Mouse (Mus musculus): ENCODE results near the gene Abhd5. TPM values are rescaled to one million over a fixed set of nuclear protein-coding genes. Genes with fewer than 3 reads are reported as not detected.

Abhd5 gene
- total and polyA plus RNA-seq, 3 experiments: 20.9 to 71.7 (median 53.2) TPM

GRCm38 (mm10) chr9:122343399-122343798 is 8.0 kb upstream of the Abhd5 start:
- H3K4me3 ChIP-seq (ENCODE audit: low read depth, low read length): no peak overlapping the region; the same call in 1 of the 2 replicates
- TF ChIP-seq POLR2AphosphoS5 (IDR thresholded peaks at IDR 0.05; ENCODE audit: insufficient replicate concordance, low read depth, low read length) (no peak), GATA1 (IDR thresholded peaks at IDR 0.05; ENCODE audit: borderline replicate concordance, low read length) (no peak), GATA2 (IDR thresholded peaks at IDR 0.05; ENCODE audit: borderline replicate concordance, low read depth, low read length) (no peak), CTCF (IDR thresholded peaks at IDR 0.05; ENCODE audit: low read depth, low read length) (no peak), TAL1 (conservative IDR thresholded peaks at IDR 0.05; ENCODE audit: low read depth, low read length) (no peak)
- no peaks in the 10 kb centered on the region for H3K27me3 ChIP-seq (ENCODE audit: insufficient read depth, low read length)
- no peaks in the 10 kb centered on the region for H3K9me3 ChIP-seq (replicated peaks)
- no peak for DNase-seq (ENCODE audit: low spot score)
- no peak for ATAC-seq (ENCODE audit: extremely low read depth, insufficient number of reproducible peaks, low FRiP score, poor library complexity, severe bottlenecking)
- no peaks in the 10 kb centered on the region for H3K36me3 ChIP-seq (replicated peaks)
- H3K4me1 ChIP-seq (ENCODE audit: insufficient read depth, low read depth, low read length): peaks cover 57% of the 10 kb centered on the region

DNA sequence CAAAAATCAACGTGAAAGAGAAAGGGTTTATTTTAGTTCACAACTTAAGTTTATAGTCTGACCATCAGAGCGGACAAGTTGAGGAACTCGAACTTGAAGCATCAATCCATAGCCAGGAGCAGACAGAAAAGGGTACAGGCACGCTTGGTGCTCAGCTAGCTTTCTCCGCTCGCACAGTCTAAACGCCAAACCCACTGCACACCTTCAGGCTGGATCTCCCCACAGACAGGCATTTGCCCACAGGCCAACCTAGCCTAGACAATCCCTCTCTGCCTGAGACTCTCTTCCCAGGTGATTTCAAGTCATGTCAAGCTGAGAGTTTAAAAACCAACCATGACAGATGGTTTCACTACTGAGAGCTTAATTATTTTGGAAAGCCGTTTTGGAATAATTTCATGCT is 6.8 kb upstream of the Abhd5 start:
- TF ChIP-seq GATA1 (IDR thresholded peaks at IDR 0.05; ENCODE audit: borderline replicate concordance, low read length): no peak
- TF ChIP-seq GATA2 (IDR thresholded peaks at IDR 0.05; ENCODE audit: borderline replicate concordance, low read depth, low read length): no peak
- Histone ChIP-seq H3K9me3 (replicated peaks) (no peaks in the 10 kb centered on the region), H3K4me1 (ENCODE audit: insufficient read depth, low read depth, low read length) (peaks cover 67% of the 10 kb centered on the region), H3K36me3 (replicated peaks) (no peaks in the 10 kb centered on the region), H3K27me3 (ENCODE audit: insufficient read depth, low read length) (no peaks in the 10 kb centered on the region), H3K4me3 (ENCODE audit: low read depth, low read length) (no peak overlapping the region)
- ATAC-seq (ENCODE audit: extremely low read depth, insufficient number of reproducible peaks, low FRiP score, poor library complexity, severe bottlenecking): no peak
- DNase-seq (ENCODE audit: low spot score): no peak

DNA sequence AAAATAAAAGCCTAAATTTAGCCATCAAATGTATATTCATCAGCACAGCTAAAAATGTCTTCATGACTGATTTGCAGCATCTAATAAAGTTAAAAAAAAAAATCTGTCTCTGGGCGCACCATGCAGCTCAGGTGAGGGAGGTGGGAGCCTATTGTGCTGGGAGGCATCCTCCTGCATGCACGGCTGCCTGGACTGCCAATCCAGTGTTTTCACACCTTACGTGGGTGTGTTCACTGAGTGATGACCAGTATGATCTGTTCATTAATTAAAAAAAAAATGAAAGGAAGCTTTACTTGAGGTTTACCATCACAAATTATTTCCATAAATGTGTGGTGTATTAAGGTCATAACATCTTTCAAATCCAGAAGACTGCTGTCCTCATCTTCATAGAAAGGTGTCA is 6.1 kb upstream of the Abhd5 start:
- Histone ChIP-seq H3K27me3 (ENCODE audit: insufficient read depth, low read length) (no peaks in the 10 kb centered on the region), H3K4me3 (ENCODE audit: low read depth, low read length) (no peak overlapping the region), H3K4me1 (ENCODE audit: insufficient read depth, low read depth, low read length) (peaks cover 74% of the 10 kb centered on the region), H3K9me3 (replicated peaks) (no peaks in the 10 kb centered on the region), H3K36me3 (replicated peaks) (no peaks in the 10 kb centered on the region)
- ATAC-seq (ENCODE audit: extremely low read depth, insufficient number of reproducible peaks, low FRiP score, poor library complexity, severe bottlenecking) (no peak), DNase-seq (ENCODE audit: low spot score) (no peak)
- no peak for TF ChIP-seq GATA1 (IDR thresholded peaks at IDR 0.05; ENCODE audit: borderline replicate concordance, low read length)
- TF ChIP-seq POLR2AphosphoS5 (IDR thresholded peaks at IDR 0.05; ENCODE audit: insufficient replicate concordance, low read depth, low read length): no peak
- TF ChIP-seq TAL1 (conservative IDR thresholded peaks at IDR 0.05; ENCODE audit: low read depth, low read length): no peak
- TF ChIP-seq CTCF (IDR thresholded peaks at IDR 0.05; ENCODE audit: low read depth, low read length): no peak

GRCm38 (mm10) chr9:122346059-122346458 is 5.3 kb upstream of the Abhd5 start:
- H3K4me1 ChIP-seq (ENCODE audit: insufficient read depth, low read depth, low read length): peaks cover 74% of the 10 kb centered on the region

GRCm38 (mm10) chr9:122347882-122348281 is 3.5 kb upstream of the Abhd5 start:
- H3K4me3 ChIP-seq (ENCODE audit: low read depth, low read length): no peak overlapping the region; the same call in 1 of the 2 replicates
- no peaks in the 10 kb centered on the region for H3K9me3 ChIP-seq (replicated peaks)
- ATAC-seq (ENCODE audit: extremely low read depth, insufficient number of reproducible peaks, low FRiP score, poor library complexity, severe bottlenecking) (peak; percentile 66), DNase-seq (ENCODE audit: low spot score) (peak; percentile 30)
- H3K27me3 ChIP-seq (ENCODE audit: insufficient read depth, low read length): no peaks in the 10 kb centered on the region
- no peaks in the 10 kb centered on the region for H3K36me3 ChIP-seq (replicated peaks)
- TF ChIP-seq GATA2 (IDR thresholded peaks at IDR 0.05; ENCODE audit: borderline replicate concordance, low read depth, low read length) (peak; percentile 75; the same call in 1 of the 2 replicates), CTCF (IDR thresholded peaks at IDR 0.05; ENCODE audit: low read depth, low read length) (no peak), TAL1 (conservative IDR thresholded peaks at IDR 0.05; ENCODE audit: low read depth, low read length) (peak; percentile 94)
- peaks cover 79% of the 10 kb centered on the region for H3K4me1 ChIP-seq (ENCODE audit: insufficient read depth, low read depth, low read length)

More at GRCm38 (mm10) chr9:122346059-122346458, 5.3 kb upstream of the Abhd5 start:
- no peak for DNase-seq (ENCODE audit: low spot score)
- ATAC-seq (ENCODE audit: extremely low read depth, insufficient number of reproducible peaks, low FRiP score, poor library complexity, severe bottlenecking): no peak
- no peak for TF ChIP-seq GATA2 (IDR thresholded peaks at IDR 0.05; ENCODE audit: borderline replicate concordance, low read depth, low read length)
- Histone ChIP-seq H3K9me3 (replicated peaks) (no peaks in the 10 kb centered on the region), H3K36me3 (replicated peaks) (no peaks in the 10 kb centered on the region), H3K27me3 (ENCODE audit: insufficient read depth, low read length) (no peaks in the 10 kb centered on the region), H3K4me3 (ENCODE audit: low read depth, low read length) (no peak overlapping the region)

DNA sequence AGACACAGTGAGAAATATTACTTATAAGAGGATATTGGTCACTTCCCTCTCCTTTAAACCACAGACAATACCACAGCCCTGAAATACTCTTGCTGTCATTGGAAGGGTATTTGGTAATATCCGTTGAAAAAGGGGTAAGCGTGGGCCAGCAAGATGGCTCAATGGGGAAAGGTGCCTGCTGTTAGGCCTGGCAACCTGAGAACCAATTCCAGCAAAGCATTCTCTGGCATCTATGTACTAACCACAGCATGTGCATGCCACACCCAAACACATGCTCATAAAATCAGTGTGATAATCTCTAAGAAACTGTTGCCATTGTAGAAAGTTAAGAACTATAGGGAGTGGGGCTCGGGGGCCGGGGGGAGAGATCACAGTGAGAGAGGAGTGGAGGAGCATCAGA is 2.1 kb upstream of the Abhd5 start:
- DNase-seq (ENCODE audit: low spot score) (peak; percentile 53), ATAC-seq (ENCODE audit: extremely low read depth, insufficient number of reproducible peaks, low FRiP score, poor library complexity, severe bottlenecking) (peak; percentile 19)
- H3K27me3 ChIP-seq (ENCODE audit: insufficient read depth, low read length): no peaks in the 10 kb centered on the region
- H3K36me3 ChIP-seq (replicated peaks): peaks cover 1% of the 10 kb centered on the region
- H3K4me3 ChIP-seq (ENCODE audit: low read depth, low read length): peak overlapping the region; percentile 45; the same call in 1 of the 2 replicates
- peaks cover 78% of the 10 kb centered on the region for H3K4me1 ChIP-seq (ENCODE audit: insufficient read depth, low read depth, low read length)
- TF ChIP-seq TAL1 (conservative IDR thresholded peaks at IDR 0.05; ENCODE audit: low read depth, low read length) (peak; percentile 44), GATA2 (IDR thresholded peaks at IDR 0.05; ENCODE audit: borderline replicate concordance, low read depth, low read length) (no peak)
- no peaks in the 10 kb centered on the region for H3K9me3 ChIP-seq (replicated peaks)

DNA sequence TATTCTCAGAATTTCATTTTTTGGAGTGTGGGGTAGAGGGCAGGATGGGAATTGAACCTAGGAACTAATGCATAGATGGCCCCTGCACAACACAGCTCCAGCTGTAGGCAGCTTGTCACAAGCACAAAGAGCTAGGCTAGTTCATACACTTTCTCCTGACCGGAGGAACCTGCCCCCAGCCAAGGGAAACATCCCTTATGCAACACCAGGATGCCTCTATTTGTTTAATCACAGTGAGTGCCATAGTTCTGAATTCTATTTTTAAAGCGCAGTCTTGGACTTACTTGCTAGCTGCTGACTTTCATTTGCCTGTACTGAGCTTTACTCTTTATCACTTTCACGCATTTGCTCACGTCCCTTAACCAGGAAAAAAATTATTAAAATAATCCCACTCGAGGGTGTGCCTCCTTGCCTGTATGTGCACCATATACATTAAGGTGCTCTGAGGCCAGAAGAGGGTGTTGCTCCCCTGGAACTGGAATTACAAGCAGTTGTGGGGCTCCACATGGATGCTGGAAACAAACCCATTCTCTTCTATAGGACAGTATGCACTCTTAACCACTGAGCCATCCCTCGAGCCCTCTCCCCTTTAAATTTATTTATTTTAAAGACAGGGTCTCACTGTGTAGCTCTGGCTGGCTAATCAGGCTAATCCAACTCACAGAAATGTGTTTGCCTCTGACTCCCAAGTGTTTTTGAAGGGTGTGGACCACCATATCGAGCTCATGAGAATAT is 845 bp upstream of the Abhd5 start:
- Histone ChIP-seq H3K9me3 (replicated peaks) (no peaks in the 10 kb centered on the region), H3K4me1 (ENCODE audit: insufficient read depth, low read depth, low read length) (peaks cover 80% of the 10 kb centered on the region), H3K27me3 (ENCODE audit: insufficient read depth, low read length) (no peaks in the 10 kb centered on the region), H3K4me3 (ENCODE audit: low read depth, low read length) (peak overlapping the region; percentile 87), H3K36me3 (replicated peaks) (peaks cover 6% of the 10 kb centered on the region)
- no peak for TF ChIP-seq TAL1 (conservative IDR thresholded peaks at IDR 0.05; ENCODE audit: low read depth, low read length)
- no peak; the same call in 1 of the 2 replicates for TF ChIP-seq POLR2AphosphoS5 (IDR thresholded peaks at IDR 0.05; ENCODE audit: insufficient replicate concordance, low read depth, low read length)
- no peak for TF ChIP-seq GATA2 (IDR thresholded peaks at IDR 0.05; ENCODE audit: borderline replicate concordance, low read depth, low read length)
- TF ChIP-seq CTCF (IDR thresholded peaks at IDR 0.05; ENCODE audit: low read depth, low read length): no peak
- TF ChIP-seq GATA1 (IDR thresholded peaks at IDR 0.05; ENCODE audit: borderline replicate concordance, low read length): no peak
- no peak for DNase-seq (ENCODE audit: low spot score)
- ATAC-seq (ENCODE audit: extremely low read depth, insufficient number of reproducible peaks, low FRiP score, poor library complexity, severe bottlenecking): no peak
